Mouse (Mus musculus) embryonic facial prominence, embryonic 13.5 days (tissue): Measurements from ENCODE around the gene Ttc24. TPM values are rescaled to one million over a fixed set of nuclear protein-coding genes. Genes with fewer than 3 reads are reported as not detected.
A peak's percentile ranks its signal among the peaks of the same experiment; 100 is the strongest.

ENCODE experiments used
- ATAC-seq: fragments of 200-750 bp; cut with Nextera tagmentation; 2 replicates; pipeline ENCODE4 v1.8.0; 2017; ENCODE audit warnings: low read depth; ENCODE audit not compliant: insufficient number of reproducible peaks, insufficient read depth, low FRiP score, low TSS enrichment
- H3K27ac ChIP-seq: fragments of 300-500 bp; sonication (generic); 2 replicates; pipeline ENCODE4 v1.5.1; 2015; ENCODE audit warnings: moderate library complexity, mild to moderate bottlenecking, inconsistent platforms
- H3K27me3 ChIP-seq: fragments of 300-500 bp; sonication (generic); 2 replicates; pipeline ENCODE4 v1.6.1; 2015; ENCODE audit warnings: mild to moderate bottlenecking, inconsistent platforms
- H3K36me3 ChIP-seq: fragments of 300-500 bp; sonication (generic); 2 replicates; pipeline ENCODE4 v1.6.1; 2015; ENCODE audit warnings: mild to moderate bottlenecking, inconsistent platforms
- H3K4me1 ChIP-seq: fragments of 300-500 bp; sonication (generic); 2 replicates; pipeline ENCODE4 v1.6.1; 2015; ENCODE audit warnings: inconsistent platforms
- H3K4me2 ChIP-seq: fragments of 300-500 bp; sonication (generic); 2 replicates; pipeline ENCODE4 v1.6.1; 2015; ENCODE audit warnings: moderate library complexity, mild to moderate bottlenecking, inconsistent platforms
- H3K4me3 ChIP-seq: fragments of 300-500 bp; sonication (generic); 2 replicates; pipeline ENCODE4 v1.5.1; 2015; ENCODE audit warnings: mild to moderate bottlenecking, inconsistent platforms
- H3K9ac ChIP-seq: fragments of 300-500 bp; sonication (generic); 2 replicates; pipeline ENCODE4 v1.6.1; 2015; ENCODE audit warnings: mild to moderate bottlenecking, inconsistent platforms
- H3K9me3 ChIP-seq: fragments of 300-500 bp; sonication (generic); 2 replicates; pipeline ENCODE4 v1.6.1; 2016; ENCODE audit warnings: inconsistent platforms
- WGBS: fragments of 180-500 bp; shearing (Covaris S2); methylation state at CpG from one replicate; pipeline ENCODE4 v1.1.7; 2015; ENCODE audit warnings: mixed read lengths; 5-methylcytosine and 5-hydroxymethylcytosine counted together
- polyA plus RNA-seq: library from polyadenylated mRNA; unstranded; fragments of >200 nt; fragmentation: Nextera tagmentation; extraction: Ambion mirVana; gene quantifications from 2 replicates; pipeline ENCODE4 v1.2.1, GENCODE M21; 2015

The Ttc24 gene
- 0.11 and 0.19 TPM in 2 replicates for polyA plus RNA-seq

- H3K4me2 ChIP-seq = no peak within 1 kb of the TSS
- WGBS = 66% methylated on average over 4 of the region's 4 CpGs
- H3K9ac ChIP-seq = peak within 1 kb of the TSS; percentile 27; the same call in 1 of the 2 replicates
- H3K27me3 ChIP-seq = peaks cover 3% of the 10 kb centered on the region; the same call in 1 of the 2 replicates
- no peak within 1 kb of the TSS for H3K27ac ChIP-seq
- H3K36me3 ChIP-seq = no peaks in the 10 kb centered on the region
- no peak for ATAC-seq
- H3K4me1 ChIP-seq = peaks cover 16% of the 10 kb centered on the region
- no peak within 1 kb of the TSS for H3K4me3 ChIP-seq
- H3K9me3 ChIP-seq = no peaks in the 10 kb centered on the region
Observed at GRCm38 (mm10) chr3:88078204-88078603, at the start of gene Ttc24. Gene Ttc24, minus strand, starts transcription at chr3:88078304.

- H3K27me3 ChIP-seq = no peaks in the 10 kb centered on the region
- H3K9me3 ChIP-seq = no peaks in the 10 kb centered on the region
- no peak overlapping the region for H3K4me2 ChIP-seq
- 76% methylated on average over 3 of the region's 3 CpGs for WGBS
- no peak overlapping the region for H3K4me3 ChIP-seq
- no peak for ATAC-seq
- H3K36me3 ChIP-seq = no peaks in the 10 kb centered on the region
- no peaks in the 10 kb centered on the region for H3K4me1 ChIP-seq
- no peak overlapping the region for H3K9ac ChIP-seq
- H3K27ac ChIP-seq = no peak overlapping the region
Observed at GRCm38 (mm10) chr3:88127636-88128035, 49.5 kb upstream of the Ttc24 start.

GRCm38 (mm10) chr3:88126181-88126580 is 48.1 kb upstream of the Ttc24 start:
- 82% methylated on average over 7 of the region's 7 CpGs for WGBS
- Histone ChIP-seq H3K36me3 (no peaks in the 10 kb centered on the region), H3K9ac (no peak overlapping the region), H3K27me3 (no peaks in the 10 kb centered on the region), H3K4me1 (no peaks in the 10 kb centered on the region), H3K4me2 (no peak overlapping the region), H3K4me3 (no peak overlapping the region), H3K9me3 (no peaks in the 10 kb centered on the region), H3K27ac (no peak overlapping the region)
- no peak for ATAC-seq

- no peak for ATAC-seq
- Histone ChIP-seq H3K9me3 (no peaks in the 10 kb centered on the region), H3K27me3 (no peaks in the 10 kb centered on the region), H3K4me2 (no peak overlapping the region), H3K4me3 (no peak overlapping the region), H3K27ac (no peak overlapping the region), H3K4me1 (no peaks in the 10 kb centered on the region), H3K36me3 (peaks cover 10% of the 10 kb centered on the region), H3K9ac (no peak overlapping the region)
- 71% methylated on average over 4 of the region's 4 CpGs for WGBS
Observed at GRCm38 (mm10) chr3:88125195-88125594, 47.1 kb upstream of the Ttc24 start.

GRCm38 (mm10) chr3:88121164-88122131 is 43.3 kb upstream of the Ttc24 start:
- Histone ChIP-seq H3K9me3 (no peaks in the 10 kb centered on the region), H3K27me3 (no peaks in the 10 kb centered on the region), H3K4me3 (no peak overlapping the region), H3K27ac (no peak overlapping the region), H3K36me3 (peaks cover 47% of the 10 kb centered on the region), H3K4me2 (no peak overlapping the region), H3K9ac (no peak overlapping the region), H3K4me1 (no peaks in the 10 kb centered on the region)
- ATAC-seq = no peak
- 71% methylated on average over 13 of the region's 14 CpGs for WGBS

GRCm38 (mm10) chr3:88120117-88120651 is 42.1 kb upstream of the Ttc24 start:
- 88% methylated on average over 19 of the region's 19 CpGs for WGBS
- no peak overlapping the region for H3K27ac ChIP-seq
- H3K36me3 ChIP-seq = peaks cover 58% of the 10 kb centered on the region
- H3K4me1 ChIP-seq = no peaks in the 10 kb centered on the region
- no peak overlapping the region for H3K4me2 ChIP-seq
- H3K9me3 ChIP-seq = no peaks in the 10 kb centered on the region
- no peaks in the 10 kb centered on the region for H3K27me3 ChIP-seq
- ATAC-seq = no peak
- no peak overlapping the region for H3K4me3 ChIP-seq
- H3K9ac ChIP-seq = no peak overlapping the region

- Histone ChIP-seq H3K4me3 (no peak overlapping the region), H3K27me3 (no peaks in the 10 kb centered on the region), H3K9me3 (no peaks in the 10 kb centered on the region), H3K36me3 (peaks cover 98% of the 10 kb centered on the region), H3K4me2 (no peak overlapping the region), H3K27ac (no peak overlapping the region), H3K4me1 (no peaks in the 10 kb centered on the region), H3K9ac (no peak overlapping the region)
- 92% methylated on average over 12 of the region's 12 CpGs for WGBS
- ATAC-seq = no peak
Observed at GRCm38 (mm10) chr3:88114396-88114795, 36.3 kb upstream of the Ttc24 start.

- H3K27me3 ChIP-seq = no peaks in the 10 kb centered on the region
- H3K36me3 ChIP-seq = peaks cover 96% of the 10 kb centered on the region
- H3K4me3 ChIP-seq = no peak overlapping the region
- H3K9me3 ChIP-seq = no peaks in the 10 kb centered on the region
- no peak overlapping the region for H3K4me2 ChIP-seq
- WGBS = 93% methylated on average over 6 of the region's 6 CpGs
- no peaks in the 10 kb centered on the region for H3K4me1 ChIP-seq
- H3K27ac ChIP-seq = no peak overlapping the region
- no peak for ATAC-seq
- no peak overlapping the region for H3K9ac ChIP-seq
Observed at GRCm38 (mm10) chr3:88109126-88109525, 31.0 kb upstream of the Ttc24 start.

GRCm38 (mm10) chr3:88106126-88106525 is 28.0 kb upstream of the Ttc24 start:
- Histone ChIP-seq H3K4me2 (no peak overlapping the region), H3K27me3 (no peaks in the 10 kb centered on the region), H3K27ac (no peak overlapping the region), H3K36me3 (peaks cover 96% of the 10 kb centered on the region), H3K4me1 (no peaks in the 10 kb centered on the region), H3K9ac (no peak overlapping the region), H3K4me3 (no peak overlapping the region), H3K9me3 (no peaks in the 10 kb centered on the region)
- no peak for ATAC-seq
- WGBS = 87% methylated on average over 4 of the region's 4 CpGs

- Histone ChIP-seq H3K36me3 (peaks cover 93% of the 10 kb centered on the region), H3K27ac (0 out of 2 replicates have a peak overlapping the region, but pooled peaks have one; percentile 28), H3K4me1 (no peaks in the 10 kb centered on the region), H3K9ac (0 out of 2 replicates have a peak overlapping the region, but pooled peaks have one; percentile 36), H3K4me2 (no peak overlapping the region), H3K4me3 (no peak overlapping the region), H3K9me3 (no peaks in the 10 kb centered on the region), H3K27me3 (no peaks in the 10 kb centered on the region)
- no peak for ATAC-seq
- 79% methylated on average over 6 of the region's 6 CpGs for WGBS
Observed at GRCm38 (mm10) chr3:88102611-88103010, 24.5 kb upstream of the Ttc24 start.

- Histone ChIP-seq H3K9ac (0 out of 2 replicates have a peak overlapping the region, but pooled peaks have one; percentile 21), H3K4me1 (no peaks in the 10 kb centered on the region), H3K27me3 (no peaks in the 10 kb centered on the region), H3K36me3 (peaks cover 93% of the 10 kb centered on the region), H3K4me2 (no peak overlapping the region), H3K9me3 (no peaks in the 10 kb centered on the region), H3K4me3 (no peak overlapping the region), H3K27ac (0 out of 2 replicates have a peak overlapping the region, but pooled peaks have one; percentile 28)
- WGBS = 89% methylated on average over 6 of the region's 6 CpGs
- no peak for ATAC-seq
Observed at GRCm38 (mm10) chr3:88102196-88102595, 24.1 kb upstream of the Ttc24 start.

GRCm38 (mm10) chr3:88101736-88102135 is 23.6 kb upstream of the Ttc24 start:
- H3K4me1 ChIP-seq = no peaks in the 10 kb centered on the region
- H3K4me2 ChIP-seq = no peak overlapping the region
- ATAC-seq = no peak
- H3K27me3 ChIP-seq = no peaks in the 10 kb centered on the region
- H3K36me3 ChIP-seq = peaks cover 94% of the 10 kb centered on the region
- no peak overlapping the region for H3K4me3 ChIP-seq
- no peaks in the 10 kb centered on the region for H3K9me3 ChIP-seq
- 89% methylated on average over 7 of the region's 7 CpGs for WGBS
- H3K27ac ChIP-seq = no peak overlapping the region
- H3K9ac ChIP-seq = no peak overlapping the region
